Mouse (Mus musculus): ENCODE measurements around the gene Lamc2. TPM values are rescaled to one million over a fixed set of nuclear protein-coding genes. Genes with fewer than 3 reads are reported as not detected.

The Lamc2 gene
- polyA plus RNA-seq, 1 experiment: not detected

- Histone ChIP-seq H3K27ac (ENCODE audit: insufficient read depth, low read depth, low read length) (no peak overlapping the region), H3K4me3 (ENCODE audit: insufficient read depth, low read length) (no peak overlapping the region), H3K4me1 (ENCODE audit: control insufficient read depth, insufficient read depth, low read length) (no peaks in the 10 kb centered on the region)
- no peak for TF ChIP-seq CTCF (IDR thresholded peaks at IDR 0.05; ENCODE audit: low read depth, low read length)
- no peak for TF ChIP-seq POLR2A (IDR thresholded peaks at IDR 0.05; ENCODE audit: borderline replicate concordance, low read depth, low read length)
Observed at GRCm38 (mm10) chr1:153136647-153137046, 49.6 kb downstream of the Lamc2 start.

GRCm38 (mm10) chr1:153133865-153134781 is 52.1 kb downstream of the Lamc2 start:
- H3K4me3 ChIP-seq (ENCODE audit: insufficient read depth, low read length): no peak overlapping the region
- TF ChIP-seq CTCF (IDR thresholded peaks at IDR 0.05; ENCODE audit: low read depth, low read length) (no peak), POLR2A (IDR thresholded peaks at IDR 0.05; ENCODE audit: borderline replicate concordance, low read depth, low read length) (no peak)
- peaks cover 2% of the 10 kb centered on the region; the same call in 1 of the 2 replicates for H3K4me1 ChIP-seq (ENCODE audit: control insufficient read depth, insufficient read depth, low read length)
- H3K27ac ChIP-seq (ENCODE audit: insufficient read depth, low read depth, low read length): no peak overlapping the region

DNA sequence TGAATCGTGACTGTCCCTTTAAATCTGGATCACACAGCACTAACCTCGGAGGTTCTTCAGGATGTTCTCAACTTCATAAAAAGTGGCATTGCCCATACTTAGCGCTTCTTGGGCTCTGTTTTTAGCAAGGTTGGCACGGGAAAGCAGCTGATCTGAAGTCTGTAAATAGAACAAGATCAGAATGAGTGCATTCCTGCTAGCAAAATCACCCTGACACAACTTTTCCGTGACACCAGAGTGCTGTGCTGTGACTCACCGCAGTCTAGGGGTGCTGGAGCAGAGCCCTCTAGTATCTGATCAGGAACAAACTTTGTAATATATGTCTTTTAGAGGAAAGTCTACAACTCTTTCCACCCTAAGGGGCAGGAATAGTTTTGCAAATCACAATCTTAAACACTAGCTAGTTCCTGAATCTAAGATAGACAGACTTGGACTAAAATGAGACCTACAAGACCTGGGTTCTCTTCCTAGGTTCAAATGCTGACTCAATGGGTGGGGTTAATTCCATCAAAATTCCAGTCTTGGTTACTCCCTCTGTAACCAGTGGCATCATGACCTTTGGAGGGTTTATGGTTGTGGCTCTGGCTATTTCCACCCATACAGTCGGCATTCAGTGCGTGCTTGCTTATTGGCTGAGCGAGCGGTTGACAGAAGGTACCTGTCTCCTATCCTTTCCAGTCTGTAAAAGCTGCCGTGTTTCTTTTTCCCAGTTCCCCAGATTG is 56.1 kb downstream of the Lamc2 start:
- Histone ChIP-seq H3K27ac (ENCODE audit: insufficient read depth, low read depth, low read length) (no peak overlapping the region), H3K4me3 (ENCODE audit: insufficient read depth, low read length) (no peak overlapping the region), H3K4me1 (ENCODE audit: control insufficient read depth, insufficient read depth, low read length) (peaks cover 6% of the 10 kb centered on the region; the same call in 1 of the 2 replicates)
- TF ChIP-seq POLR2A (IDR thresholded peaks at IDR 0.05; ENCODE audit: borderline replicate concordance, low read depth, low read length) (no peak), CTCF (IDR thresholded peaks at IDR 0.05; ENCODE audit: low read depth, low read length) (no peak)

DNA sequence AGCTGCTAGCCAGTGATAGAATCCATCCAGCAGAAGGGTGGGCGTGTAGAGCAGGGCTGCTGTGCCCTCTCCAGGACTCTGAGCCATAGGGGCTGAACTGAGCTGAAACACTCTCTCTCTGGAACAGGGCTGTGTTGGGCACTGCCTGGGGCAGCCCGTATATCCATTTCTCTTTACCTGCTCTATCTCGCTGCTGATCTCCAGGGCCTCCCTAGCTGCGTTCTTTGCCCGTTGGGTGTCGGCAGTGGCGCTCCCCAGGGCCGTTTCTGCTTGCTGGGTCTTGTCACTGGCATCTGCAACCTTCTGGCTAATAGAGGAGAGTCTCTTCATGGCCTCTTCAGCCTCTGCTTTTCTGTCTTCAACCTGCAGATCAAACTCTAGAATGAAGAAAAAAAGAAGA is 57.5 kb downstream of the Lamc2 start:
- no peak overlapping the region for H3K4me3 ChIP-seq (ENCODE audit: insufficient read depth, low read length)
- TF ChIP-seq CTCF (IDR thresholded peaks at IDR 0.05; ENCODE audit: low read depth, low read length) (no peak), POLR2A (IDR thresholded peaks at IDR 0.05; ENCODE audit: borderline replicate concordance, low read depth, low read length) (no peak)
- peaks cover 6% of the 10 kb centered on the region; the same call in 1 of the 2 replicates for H3K4me1 ChIP-seq (ENCODE audit: control insufficient read depth, insufficient read depth, low read length)
- no peak overlapping the region for H3K27ac ChIP-seq (ENCODE audit: insufficient read depth, low read depth, low read length)

DNA sequence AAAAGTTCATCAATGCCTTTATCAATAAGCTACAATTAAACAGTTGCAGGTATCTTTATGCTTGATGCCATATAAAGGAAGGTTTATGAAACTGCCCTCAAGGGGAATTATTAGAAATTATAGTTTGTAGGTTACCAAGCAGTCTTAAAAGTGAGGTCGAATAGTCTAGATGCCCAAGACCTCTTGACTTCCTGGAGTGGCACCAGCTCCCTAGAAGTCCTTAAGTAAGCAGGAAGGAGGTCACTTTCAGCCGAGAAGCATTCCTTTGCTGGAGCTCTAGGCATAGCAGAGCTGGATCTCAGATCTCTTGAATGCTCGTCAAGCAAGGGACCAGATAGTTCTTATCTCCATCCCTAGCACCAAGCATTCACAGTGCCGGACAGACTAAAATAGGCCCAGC is 58.6 kb downstream of the Lamc2 start:
- Histone ChIP-seq H3K4me1 (ENCODE audit: control insufficient read depth, insufficient read depth, low read length) (peaks cover 6% of the 10 kb centered on the region; the same call in 1 of the 2 replicates), H3K4me3 (ENCODE audit: insufficient read depth, low read length) (no peak overlapping the region), H3K27ac (ENCODE audit: insufficient read depth, low read depth, low read length) (no peak overlapping the region)
- TF ChIP-seq POLR2A (IDR thresholded peaks at IDR 0.05; ENCODE audit: borderline replicate concordance, low read depth, low read length) (no peak), CTCF (IDR thresholded peaks at IDR 0.05; ENCODE audit: low read depth, low read length) (no peak)

GRCm38 (mm10) chr1:153126491-153127381 is 59.5 kb downstream of the Lamc2 start:
- TF ChIP-seq POLR2A (IDR thresholded peaks at IDR 0.05; ENCODE audit: borderline replicate concordance, low read depth, low read length) (no peak), CTCF (IDR thresholded peaks at IDR 0.05; ENCODE audit: low read depth, low read length) (no peak)
- no peak overlapping the region for H3K4me3 ChIP-seq (ENCODE audit: insufficient read depth, low read length)
- peaks cover 6% of the 10 kb centered on the region; the same call in 1 of the 2 replicates for H3K4me1 ChIP-seq (ENCODE audit: control insufficient read depth, insufficient read depth, low read length)
- no peak overlapping the region for H3K27ac ChIP-seq (ENCODE audit: insufficient read depth, low read depth, low read length)

GRCm38 (mm10) chr1:153125287-153126275 is 60.7 kb downstream of the Lamc2 start:
- Histone ChIP-seq H3K27ac (ENCODE audit: insufficient read depth, low read depth, low read length) (no peak overlapping the region), H3K4me3 (ENCODE audit: insufficient read depth, low read length) (no peak overlapping the region), H3K4me1 (ENCODE audit: control insufficient read depth, insufficient read depth, low read length) (peaks cover 6% of the 10 kb centered on the region; the same call in 1 of the 2 replicates)
- TF ChIP-seq CTCF (IDR thresholded peaks at IDR 0.05; ENCODE audit: low read depth, low read length): no peak
- TF ChIP-seq POLR2A (IDR thresholded peaks at IDR 0.05; ENCODE audit: borderline replicate concordance, low read depth, low read length): no peak

DNA sequence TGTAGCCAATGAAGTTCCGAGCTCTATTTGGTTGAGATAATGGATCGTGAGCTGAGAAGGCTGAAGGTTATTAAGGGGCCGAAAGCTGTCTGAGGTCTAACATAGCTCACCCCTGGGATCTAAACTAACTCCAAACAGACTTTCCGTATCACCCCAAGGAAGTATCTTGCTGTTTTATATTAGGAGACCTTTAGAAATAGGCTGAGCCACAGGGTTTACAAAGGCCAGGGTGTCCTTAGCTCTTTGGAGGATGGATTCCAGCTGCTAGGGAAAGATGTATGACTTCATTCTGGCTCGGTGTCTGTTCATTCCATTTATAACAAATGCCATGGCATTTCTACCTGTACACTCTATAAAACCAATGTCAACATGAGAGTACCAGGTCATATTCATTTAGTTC is 61.7 kb downstream of the Lamc2 start:
- H3K27ac ChIP-seq (ENCODE audit: insufficient read depth, low read depth, low read length): no peak overlapping the region
- peaks cover 4% of the 10 kb centered on the region; the same call in 1 of the 2 replicates for H3K4me1 ChIP-seq (ENCODE audit: control insufficient read depth, insufficient read depth, low read length)
- no peak overlapping the region for H3K4me3 ChIP-seq (ENCODE audit: insufficient read depth, low read length)
- no peak for TF ChIP-seq POLR2A (IDR thresholded peaks at IDR 0.05; ENCODE audit: borderline replicate concordance, low read depth, low read length)
- no peak for TF ChIP-seq CTCF (IDR thresholded peaks at IDR 0.05; ENCODE audit: low read depth, low read length)
